Mouse (Mus musculus): ENCODE measurements around the gene Haus5. TPM values are rescaled to one million over a fixed set of nuclear protein-coding genes. Genes with fewer than 3 reads are reported as not detected.

Haus5 gene
- polyA plus RNA-seq, 1 experiment: 13.0 TPM

- no peak for DNase-seq (ENCODE audit: extremely low spot score in 1 of 2, low spot score in 1 of 2)
These were observed 35.8 kb downstream of the Haus5 start for GRCm38 (mm10) chr7:30629013-30629412.

- DNase-seq (ENCODE audit: extremely low spot score in 1 of 2, low spot score in 1 of 2): no peak
These were observed 38.1 kb downstream of the Haus5 start for GRCm38 (mm10) chr7:30626647-30627046.

GRCm38 (mm10) chr7:30625530-30626384 is 39.0 kb downstream of the Haus5 start, which contains the start of gene Cox6b1:
TSS of gene Cox6b1 (minus strand) at chr7:30626151.
- DNase-seq (ENCODE audit: extremely low spot score in 1 of 2, low spot score in 1 of 2): peak; percentile 79 to 89

GRCm38 (mm10) chr7:30619202-30619601 is 45.6 kb downstream of the Haus5 start:
- peak in 1 of 2 experiments; percentile 45 for DNase-seq (ENCODE audit: extremely low spot score in 1 of 2, low spot score in 1 of 2)

- no peak for DNase-seq (ENCODE audit: extremely low spot score in 1 of 2, low spot score in 1 of 2)
These were observed 46.1 kb downstream of the Haus5 start for GRCm38 (mm10) chr7:30618658-30619057.

DNA sequence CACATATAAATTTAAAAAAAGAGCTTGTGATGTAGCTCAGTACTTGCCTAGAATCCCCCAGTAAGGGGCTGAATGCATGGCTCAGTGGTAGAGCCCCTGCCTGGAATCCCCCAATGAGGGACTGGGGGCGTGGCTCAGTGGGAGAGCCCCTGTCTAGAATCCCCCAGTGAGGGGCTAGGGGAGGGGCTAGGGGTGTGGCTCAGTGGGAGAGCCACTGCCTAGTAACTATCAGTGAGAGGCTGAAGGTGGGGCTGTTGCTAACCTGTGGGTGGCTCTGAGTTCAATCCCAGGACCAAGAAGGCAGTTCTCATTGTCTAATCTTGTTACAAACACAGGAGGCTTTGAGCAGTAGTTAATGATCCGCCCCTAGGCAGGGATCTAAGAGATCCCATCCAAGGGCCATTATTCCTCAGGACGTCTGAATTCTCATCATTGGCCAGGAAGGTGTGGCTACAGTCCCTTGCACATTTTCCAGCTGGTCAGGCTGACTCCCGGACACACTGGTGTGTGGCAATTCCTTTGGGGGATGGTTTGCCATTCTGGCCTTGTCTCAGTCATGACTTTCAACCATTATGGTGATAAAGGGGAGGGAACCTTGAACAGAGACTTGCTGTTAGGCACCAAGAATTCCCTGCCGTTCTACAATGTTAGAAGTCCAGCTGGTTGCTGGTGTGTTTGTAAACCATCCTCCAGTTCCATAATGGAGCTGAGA is 49.6 kb downstream of the Haus5 start:
- DNase-seq (ENCODE audit: extremely low spot score in 1 of 2, low spot score in 1 of 2): no peak

DNA sequence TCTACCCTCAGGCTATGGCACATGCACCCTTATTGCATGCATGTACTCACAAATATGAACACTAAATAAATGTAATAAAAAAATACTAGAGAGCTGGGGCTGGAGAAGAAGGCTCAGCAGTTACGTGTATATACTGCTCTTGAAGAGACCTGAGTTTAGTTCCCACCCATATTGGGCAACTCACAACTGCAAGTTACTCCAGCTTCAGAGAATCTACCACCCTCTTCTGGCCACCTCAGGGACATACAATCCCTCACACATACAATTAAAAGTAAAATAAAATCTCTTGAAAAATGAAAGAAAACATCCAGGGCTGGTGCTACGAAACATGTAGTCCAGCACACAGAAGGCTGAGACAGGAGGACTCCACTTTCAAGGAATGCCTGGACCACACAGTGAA is 50.3 kb downstream of the Haus5 start:
- no peak for DNase-seq (ENCODE audit: extremely low spot score in 1 of 2, low spot score in 1 of 2)

DNA sequence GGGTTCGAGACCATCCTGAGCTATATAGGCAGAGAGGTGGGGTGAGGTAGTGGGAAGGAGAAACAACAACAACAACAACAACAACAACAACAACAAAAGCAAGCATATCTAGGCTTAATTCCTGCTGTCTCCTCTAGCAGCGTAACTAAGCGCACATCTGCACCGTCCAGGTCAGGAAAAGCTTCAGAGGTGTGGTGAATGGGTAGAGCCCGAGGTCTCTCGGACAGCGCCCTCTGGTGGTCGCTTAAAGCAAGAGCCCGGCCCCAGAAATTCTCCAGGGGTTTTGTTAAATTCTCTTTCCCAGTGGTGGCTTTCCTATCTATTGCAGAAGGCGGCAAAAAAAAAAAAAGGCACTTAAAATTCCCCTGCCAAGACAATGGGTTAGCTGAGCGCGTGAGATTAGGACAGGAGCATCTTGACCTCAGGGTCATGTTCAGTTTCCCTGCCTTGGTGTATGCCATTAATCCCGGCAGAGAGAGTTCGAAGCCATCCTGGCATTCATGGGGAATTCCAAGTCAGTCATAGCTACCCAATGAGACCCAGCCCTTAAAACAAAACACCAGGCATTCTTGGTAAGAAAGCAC is 51.2 kb downstream of the Haus5 start:
- DNase-seq (ENCODE audit: extremely low spot score in 1 of 2, low spot score in 1 of 2): peak in 1 of 2 experiments; percentile 67

GRCm38 (mm10) chr7:30612654-30613402 is 52.0 kb downstream of the Haus5 start, which contains the start of gene Upk1a:
TSS of gene Upk1a (minus strand) at chr7:30612847.
- no peak for DNase-seq (ENCODE audit: extremely low spot score in 1 of 2, low spot score in 1 of 2)

GRCm38 (mm10) chr7:30610043-30610442 is 54.8 kb downstream of the Haus5 start:
- no peak for DNase-seq (ENCODE audit: extremely low spot score in 1 of 2, low spot score in 1 of 2)

- DNase-seq (ENCODE audit: extremely low spot score in 1 of 2, low spot score in 1 of 2): no peak
These were observed 56.3 kb downstream of the Haus5 start for GRCm38 (mm10) chr7:30608476-30608875.

DNA sequence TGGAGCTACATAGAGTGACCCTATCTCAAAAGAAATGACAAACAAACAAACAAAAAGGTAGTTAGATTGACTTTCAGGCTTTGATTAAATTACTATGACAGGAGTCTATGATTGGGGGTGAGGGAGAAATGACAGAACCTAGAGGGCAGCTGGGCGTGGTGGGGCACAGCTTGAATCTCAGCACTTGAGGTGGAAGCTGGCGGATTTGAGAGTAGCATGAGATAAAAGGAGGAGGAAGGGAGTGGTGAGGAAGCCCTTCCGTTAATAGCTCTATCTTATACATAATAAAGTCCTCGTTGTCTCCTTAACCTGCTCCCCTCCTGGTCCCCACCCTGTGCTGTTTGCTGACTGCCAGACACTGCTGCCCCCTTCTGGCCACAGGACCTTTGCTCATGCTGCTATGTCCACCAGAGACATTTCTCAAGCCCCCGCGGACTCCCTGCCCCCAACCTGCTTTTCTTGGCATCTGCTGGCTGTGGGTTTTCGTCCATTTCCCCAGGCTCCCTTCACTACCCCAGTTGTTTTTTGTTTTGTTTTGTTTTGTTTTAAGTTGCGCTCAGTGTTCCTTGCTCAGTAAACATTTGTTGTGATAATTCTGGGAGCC is 57.0 kb downstream of the Haus5 start:
- DNase-seq (ENCODE audit: extremely low spot score in 1 of 2, low spot score in 1 of 2): peak in 1 of 2 experiments; percentile 55

DNA sequence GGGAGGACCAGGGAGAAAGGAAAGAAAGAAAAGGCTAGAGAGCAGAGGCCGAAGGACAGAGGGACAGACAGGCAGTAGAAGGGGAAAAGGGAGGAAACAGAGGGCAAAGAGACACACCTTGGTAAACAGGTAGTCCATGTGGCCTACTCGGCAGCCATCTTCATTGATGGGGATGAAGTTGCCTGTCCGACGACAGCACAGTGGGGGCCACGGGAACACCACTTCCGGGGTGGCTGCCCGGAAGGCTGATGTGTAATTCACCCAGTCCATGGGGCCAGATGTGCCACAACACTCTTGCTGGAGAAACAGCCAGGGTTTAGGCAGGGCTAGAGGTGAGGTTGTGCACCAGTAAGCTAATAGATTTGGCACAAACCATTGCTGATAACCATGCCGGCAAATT is 59.9 kb downstream of the Haus5 start:
- no peak for DNase-seq (ENCODE audit: extremely low spot score in 1 of 2, low spot score in 1 of 2)

DNA sequence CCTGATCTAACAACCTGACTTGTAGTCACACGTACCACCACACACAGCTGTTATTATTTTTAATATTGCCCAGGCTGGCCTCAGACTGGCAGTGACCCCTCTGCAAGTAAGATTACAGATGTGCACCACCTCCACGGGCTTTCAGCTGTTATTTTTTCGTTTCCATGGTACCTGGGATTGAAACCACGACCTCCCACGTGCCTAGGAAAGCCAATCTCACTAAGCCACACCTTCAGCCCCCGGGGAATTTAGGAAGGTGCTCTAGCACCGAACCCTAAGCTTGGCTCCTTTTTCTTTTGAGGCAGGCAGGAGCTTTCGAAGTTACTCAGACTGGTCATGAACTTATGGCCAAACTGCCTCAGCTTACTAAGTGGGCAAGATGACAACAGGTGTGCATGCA is 60.4 kb downstream of the Haus5 start:
- no peak for DNase-seq (ENCODE audit: extremely low spot score in 1 of 2, low spot score in 1 of 2)

Other genes starting within 250 kb of the Haus5 start
- gene Hcst, start 245.1 kb downstream of the Haus5 start, polyA plus RNA-seq (2012; rRNA removed): 1.5 and 2.2 TPM in 2 replicates
- gene Nfkbid, start 243.3 kb downstream of the Haus5 start, polyA plus RNA-seq (2012; rRNA removed): 5.4 and 6.4 TPM in 2 replicates
- 940 and 960 TPM in 2 replicates for gene Aplp1, start 219.5 kb downstream of the Haus5 start, polyA plus RNA-seq (2012; rRNA removed)
- gene Kirrel2, start 207.3 kb downstream of the Haus5 start, polyA plus RNA-seq (2012; rRNA removed): 3.7 and 7.1 TPM in 2 replicates
- gene Nphs1, start 206.7 kb downstream of the Haus5 start, polyA plus RNA-seq (2012; rRNA removed): 1.2 and 1.6 TPM in 2 replicates
- gene Prodh2, start 171.4 kb downstream of the Haus5 start, polyA plus RNA-seq (2012; rRNA removed): 0.18 and 0.19 TPM in 2 replicates
- gene Arhgap33, start 129.9 kb downstream of the Haus5 start, polyA plus RNA-seq (2012; rRNA removed): 172 and 192 TPM in 2 replicates
- gene Hspb6, start 112.8 kb downstream of the Haus5 start, polyA plus RNA-seq (2012; rRNA removed): 9.3 and 10.7 TPM in 2 replicates
- gene Proser3, start 112.7 kb downstream of the Haus5 start, polyA plus RNA-seq (2012; rRNA removed): 7.3 and 8.3 TPM in 2 replicates
- gene Lin37, start 105.2 kb downstream of the Haus5 start, polyA plus RNA-seq (2012; rRNA removed): 64.1 and 67.3 TPM in 2 replicates
- 125 and 131 TPM in 2 replicates for gene U2af1l4, start 101.7 kb downstream of the Haus5 start, polyA plus RNA-seq (2012; rRNA removed)
- 8.2 and 9.4 TPM in 2 replicates for gene Gm49396, start 101.7 kb downstream of the Haus5 start, polyA plus RNA-seq (2012; rRNA removed)
- 114 and 133 TPM in 2 replicates for gene Psenen, start 101.4 kb downstream of the Haus5 start, polyA plus RNA-seq (2012; rRNA removed)
- 6.2 and 7.9 TPM in 2 replicates for gene Igflr1, start 99.6 kb downstream of the Haus5 start, polyA plus RNA-seq (2012; rRNA removed)
- gene Kmt2b, start 76.3 kb downstream of the Haus5 start, polyA plus RNA-seq (2012; rRNA removed): 42.2 and 45.9 TPM in 2 replicates
- 0.04 TPM in 1 of 2 replicates, not detected in the other for gene Zbtb32, start 66.1 kb downstream of the Haus5 start, polyA plus RNA-seq (2012; rRNA removed)
- gene Upk1a, start 52.1 kb downstream of the Haus5 start, polyA plus RNA-seq (2012; rRNA removed): 1.7 and 2.3 TPM in 2 replicates
- gene Cox6b1, start 38.8 kb downstream of the Haus5 start, polyA plus RNA-seq (2012; rRNA removed): 893 and 1,127 TPM in 2 replicates
- not detected in 2 replicates for gene Etv2, start 29.1 kb downstream of the Haus5 start, polyA plus RNA-seq (2012; rRNA removed)
- gene Rbm42, start 14.7 kb downstream of the Haus5 start, polyA plus RNA-seq (2012; rRNA removed): 59.7 and 66.4 TPM in 2 replicates
- gene Pmis2, start 6.6 kb upstream of the Haus5 start, polyA plus RNA-seq (2012; rRNA removed): not detected in 2 replicates
- not detected in 2 replicates for gene 2200002J24Rik, start 33.9 kb upstream of the Haus5 start, polyA plus RNA-seq (2012; rRNA removed)
- gene Atp4a, start 47.2 kb upstream of the Haus5 start, polyA plus RNA-seq (2012; rRNA removed): 0.65 and 0.82 TPM in 2 replicates
- gene Tmem147, start 64.5 kb upstream of the Haus5 start, polyA plus RNA-seq (2012; rRNA removed): 167 and 185 TPM in 2 replicates
- gene Gapdhs, start 78.7 kb upstream of the Haus5 start, polyA plus RNA-seq (2012; rRNA removed): not detected in 2 replicates
- 14.6 and 15.1 TPM in 2 replicates for gene Sbsn, start 86.5 kb upstream of the Haus5 start, polyA plus RNA-seq (2012; rRNA removed)
- gene Dmkn, start 98.8 kb upstream of the Haus5 start, polyA plus RNA-seq (2012; rRNA removed): 4.5 and 8.2 TPM in 2 replicates
- not detected in 2 replicates for gene Krtdap, start 122.9 kb upstream of the Haus5 start, polyA plus RNA-seq (2012; rRNA removed)
- 0.13 and 0.14 TPM in 2 replicates for gene Ffar2, start 158.8 kb upstream of the Haus5 start, polyA plus RNA-seq (2012; rRNA removed)
- gene Ffar3, start 191.2 kb upstream of the Haus5 start, polyA plus RNA-seq (2012; rRNA removed): not detected in 2 replicates
- not detected in 2 replicates for gene Ffar1, start 196.6 kb upstream of the Haus5 start, polyA plus RNA-seq (2012; rRNA removed)
- gene Cd22, start 215.3 kb upstream of the Haus5 start, polyA plus RNA-seq (2012; rRNA removed): 0.66 and 0.78 TPM in 2 replicates
- gene Mag, start 249.9 kb upstream of the Haus5 start, polyA plus RNA-seq (2012; rRNA removed): 208 and 271 TPM in 2 replicates

Measured in frontal cortex, adult 2 months (tissue).